Mouse (Mus musculus) forebrain, postnatal 0 days (tissue): ENCODE measurements at regions not wholly inside any gene's neighbourhood (a gene's known extent, or its start where the extent isn't known, plus 50 kb on each side); places are given as distances from the start of the nearest gene placed in this dataset.

Source experiments
- ATAC-seq: fragments of 200-750 bp; cut with Nextera tagmentation; 2 replicates; pipeline ENCODE4 v1.8.0; 2017; ENCODE audit warnings: mild to moderate bottlenecking, moderate library complexity
- DNase-seq: peaks from one replicate; pipeline ENCODE4 v3.0.0-alpha.2; 2015
- H3K27ac ChIP-seq: fragments of 300-500 bp; sonication (generic); 2 replicates; pipeline ENCODE4 v1.5.1; 2014; ENCODE audit warnings: low read depth, mild to moderate bottlenecking, antibody characterized with exemption, low read length, moderate library complexity, mixed read lengths
- H3K27me3 ChIP-seq: fragments of 300-500 bp; sonication (generic); 2 replicates; pipeline ENCODE4 v1.6.1; 2014; ENCODE audit warnings: mild to moderate bottlenecking, low read length, mixed read lengths; ENCODE audit not compliant: insufficient read depth
- H3K36me3 ChIP-seq: fragments of 300-500 bp; sonication (generic); 2 replicates; pipeline ENCODE4 v1.6.1; 2014; ENCODE audit warnings: mild to moderate bottlenecking, moderate library complexity; ENCODE audit not compliant: insufficient read depth
- H3K4me1 ChIP-seq: fragments of 300-500 bp; sonication (generic); 2 replicates; pipeline ENCODE4 v1.6.1; 2014; ENCODE audit warnings: antibody characterized with exemption; ENCODE audit not compliant: insufficient read depth
- H3K4me2 ChIP-seq: fragments of 300-500 bp; sonication (generic); 2 replicates; pipeline ENCODE4 v1.6.1; 2014; ENCODE audit warnings: low read depth, mild to moderate bottlenecking, moderate library complexity
- H3K4me3 ChIP-seq: fragments of 300-500 bp; sonication (generic); 2 replicates; pipeline ENCODE4 v1.5.1; 2014; ENCODE audit warnings: low read depth, low read length, mixed read lengths
- H3K9ac ChIP-seq: fragments of 300-500 bp; sonication (generic); 2 replicates; pipeline ENCODE4 v1.6.1; 2014; ENCODE audit warnings: mild to moderate bottlenecking
- H3K9me3 ChIP-seq: fragments of 300-500 bp; sonication (generic); 2 replicates; pipeline ENCODE4 v1.6.1; 2016; ENCODE audit warnings: low read length
- CTCF ChIP-seq: sonication (generic); IDR thresholded peaks from 2 replicates; pipeline ENCODE4 v1.5.1; 2016; ENCODE audit warnings: antibody characterized with exemption, control low read depth, low read depth
- WGBS: fragments of 180-500 bp; shearing (Covaris S2); extraction: QIAGEN DNeasy Blood & Tissue Kit; methylation state at CpG from one replicate; pipeline ENCODE4 v1.1.7; 2014; 5-methylcytosine and 5-hydroxymethylcytosine counted together

GRCm38 (mm10) chr19:28732998-28733397 lies 53.1 kb upstream of the Glis3 start:
- Histone ChIP-seq H3K27me3 (no peaks in the 10 kb centered on the region), H3K4me3 (no peak overlapping the region), H3K4me2 (no peak overlapping the region), H3K9me3 (no peaks in the 10 kb centered on the region), H3K36me3 (no peaks in the 10 kb centered on the region), H3K9ac (no peak overlapping the region), H3K27ac (no peak overlapping the region), H3K4me1 (no peaks in the 10 kb centered on the region)
- DNase-seq (no peak), ATAC-seq (no peak)
- whole genome bisulfite sequencing, result 81% methylated on average over 5 of the region's 5 CpGs
- TF ChIP-seq CTCF, result no peak

GRCm38 (mm10) chr19:28733781-28734180 lies 53.9 kb upstream of the Glis3 start:
- no peaks in the 10 kb centered on the region for H3K9me3 ChIP-seq
- TF ChIP-seq CTCF, result no peak
- no peak overlapping the region for H3K9ac ChIP-seq
- H3K27ac ChIP-seq, result no peak overlapping the region
- no peak overlapping the region for H3K4me2 ChIP-seq
- no peaks in the 10 kb centered on the region for H3K4me1 ChIP-seq
- no peak overlapping the region for H3K4me3 ChIP-seq
- DNase-seq, result no peak
- ATAC-seq, result no peak
- no peaks in the 10 kb centered on the region for H3K36me3 ChIP-seq
- H3K27me3 ChIP-seq, result no peaks in the 10 kb centered on the region
- 65% methylated on average over 6 of the region's 6 CpGs for WGBS

GRCm38 (mm10) chr19:28743176-28743793 lies 63.4 kb upstream of the Glis3 start:
- no peak overlapping the region for H3K4me2 ChIP-seq
- DNase-seq (peak; percentile 32), ATAC-seq (no peak)
- no peak overlapping the region for H3K27ac ChIP-seq
- H3K27me3 ChIP-seq, result no peaks in the 10 kb centered on the region
- no peak overlapping the region for H3K4me3 ChIP-seq
- TF ChIP-seq CTCF, result no peak
- H3K9ac ChIP-seq, result no peak overlapping the region
- WGBS, result 75% methylated on average over 5 of the region's 5 CpGs
- no peaks in the 10 kb centered on the region for H3K4me1 ChIP-seq
- H3K36me3 ChIP-seq, result no peaks in the 10 kb centered on the region
- H3K9me3 ChIP-seq, result no peaks in the 10 kb centered on the region

GRCm38 (mm10) chr19:28745105-28745504 lies 65.2 kb upstream of the Glis3 start:
- 78% methylated on average over 2 of the region's 2 CpGs for WGBS
- no peaks in the 10 kb centered on the region for H3K9me3 ChIP-seq
- ATAC-seq (no peak), DNase-seq (no peak)
- H3K27me3 ChIP-seq, result no peaks in the 10 kb centered on the region
- no peaks in the 10 kb centered on the region for H3K4me1 ChIP-seq
- H3K27ac ChIP-seq, result no peak overlapping the region
- no peak overlapping the region for H3K4me2 ChIP-seq
- no peak overlapping the region for H3K9ac ChIP-seq
- TF ChIP-seq CTCF, result no peak
- no peak overlapping the region for H3K4me3 ChIP-seq
- no peaks in the 10 kb centered on the region for H3K36me3 ChIP-seq

- TF ChIP-seq CTCF, result no peak
- peak; percentile 23; the same call in 1 of the 2 replicates for ATAC-seq
- WGBS, result 57% methylated on average over 8 of the region's 8 CpGs
These were observed 65.7 kb upstream of the Glis3 start for GRCm38 (mm10) chr19:28745534-28745933.

GRCm38 (mm10) chr19:28751091-28751490 lies 71.2 kb upstream of the Glis3 start:
- H3K4me2 ChIP-seq, result no peak overlapping the region
- ATAC-seq, result no peak
- no peak for DNase-seq

More at GRCm38 (mm10) chr19:28745534-28745933, 65.7 kb upstream of the Glis3 start:
- no peaks in the 10 kb centered on the region for H3K27me3 ChIP-seq
- no peaks in the 10 kb centered on the region for H3K4me1 ChIP-seq
- H3K27ac ChIP-seq, result no peak overlapping the region
- no peaks in the 10 kb centered on the region for H3K36me3 ChIP-seq
- no peak overlapping the region for H3K9ac ChIP-seq
- no peak overlapping the region for H3K4me2 ChIP-seq
- no peak for DNase-seq
- H3K4me3 ChIP-seq, result no peak overlapping the region
- no peaks in the 10 kb centered on the region for H3K9me3 ChIP-seq

GRCm38 (mm10) chr19:28758854-28759253 lies 76.0 kb upstream of the Slc1a1 start:
- TF ChIP-seq CTCF, result peak; percentile 73
- Histone ChIP-seq H3K27ac (no peak overlapping the region), H3K4me3 (no peak overlapping the region), H3K9ac (no peak overlapping the region), H3K4me2 (no peak overlapping the region), H3K27me3 (no peaks in the 10 kb centered on the region), H3K4me1 (no peaks in the 10 kb centered on the region; the same call in 1 of the 2 replicates), H3K9me3 (no peaks in the 10 kb centered on the region), H3K36me3 (no peaks in the 10 kb centered on the region)
- ATAC-seq (peak; percentile 90), DNase-seq (peak; percentile 76)
- WGBS, result 17% methylated on average over 7 of the region's 7 CpGs

More at GRCm38 (mm10) chr19:28751091-28751490, 71.2 kb upstream of the Glis3 start:
- H3K36me3 ChIP-seq, result no peaks in the 10 kb centered on the region
- no peak for TF ChIP-seq CTCF
- WGBS, result 93% methylated on average over 8 of the region's 8 CpGs
- no peak overlapping the region for H3K27ac ChIP-seq
- no peaks in the 10 kb centered on the region for H3K27me3 ChIP-seq
- H3K4me3 ChIP-seq, result no peak overlapping the region
- no peaks in the 10 kb centered on the region for H3K9me3 ChIP-seq
- no peaks in the 10 kb centered on the region for H3K4me1 ChIP-seq
- H3K9ac ChIP-seq, result no peak overlapping the region
